In the genomic region with DNA sequence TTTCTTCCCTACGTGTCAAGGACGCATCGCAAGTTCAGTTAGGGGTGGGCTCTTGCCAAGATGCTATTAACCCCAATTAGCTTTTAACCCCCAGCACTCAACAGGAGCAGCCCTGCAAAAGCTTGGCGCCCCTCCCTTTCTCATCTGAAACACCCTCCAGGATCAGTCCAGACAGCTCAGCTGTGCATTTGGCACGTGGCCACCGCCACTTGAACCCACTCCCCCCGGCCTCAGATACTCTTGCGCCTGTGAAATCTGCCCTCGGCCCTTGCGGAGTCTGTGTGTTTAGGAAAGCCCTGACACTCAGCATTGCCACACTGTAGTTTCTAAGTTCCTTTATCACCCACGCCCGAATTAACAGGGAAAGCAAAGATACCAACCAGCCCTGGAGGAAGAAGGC, we compare ENCODE assay signal across 17 mouse cellular contexts. TPM values are rescaled to one million over a fixed set of nuclear protein-coding genes. Genes with fewer than 3 reads are reported as not detected.
DNase-seq lines count a peak whose midpoint lies in the region; ATAC-seq and TF ChIP-seq lines count a peak whose summit lies in the region.
"Had no signal": no experiment of that assay in that cellular context is flagged by ENCODE, and none has a peak within 500 bp of the region (broad histone marks: within the 10 kb centered on the region; RNA-seq: fewer than 3 reads in every experiment).

No protein-coding gene starts in this region.

- H3K9me3 ChIP-seq in heart, embryonic 12.5 days (replicated peaks): no peaks in the 10 kb centered on the region
- H3K9me3 ChIP-seq in heart, embryonic 16.5 days (replicated peaks; ENCODE audit: control insufficient read depth, low read length): no peaks in the 10 kb centered on the region
- H3K9me3 ChIP-seq: liver, embryonic 12.5 days; midbrain, embryonic 12.5 days; neural tube, embryonic 12.5 days had no signal

- ATAC-seq in heart, embryonic 12.5 days (ENCODE audit: insufficient number of reproducible peaks, low FRiP score): peak; percentile 37; the same call in 1 of the 2 replicates
- ATAC-seq in heart, embryonic 16.5 days (replicated peaks; ENCODE audit: extremely low read depth, insufficient read depth, low FRiP score): peak; percentile 43
- ATAC-seq: liver, embryonic 12.5 days had no signal

- no peak for TF ChIP-seq POLR2A in lung, adult 2 months (IDR thresholded peaks at IDR 0.05; ENCODE audit: borderline replicate concordance, extremely low read depth, low read depth, low read length)

- H3K27me3 ChIP-seq in heart, embryonic 12.5 days (replicated peaks): 0 out of 2 replicates have a peak, but pooled peaks cover 3% of the 10 kb centered on the region
- no peaks in the 10 kb centered on the region for H3K27me3 ChIP-seq in heart, embryonic 16.5 days (ENCODE audit: control insufficient read depth, insufficient read depth, low read length)
- H3K27me3 ChIP-seq: midbrain, embryonic 12.5 days; neural tube, embryonic 12.5 days had no signal

- H3K9ac ChIP-seq in heart, embryonic 12.5 days: no peak overlapping the region
- H3K9ac ChIP-seq in heart, embryonic 16.5 days (ENCODE audit: low read length): peak overlapping the region; percentile 42
- H3K9ac ChIP-seq: hindbrain, embryonic 14.5 days; liver, embryonic 12.5 days; midbrain, embryonic 12.5 days; neural tube, embryonic 12.5 days had no signal

- H3K36me3 ChIP-seq in heart, embryonic 12.5 days: no peaks in the 10 kb centered on the region
- H3K36me3 ChIP-seq in heart, embryonic 16.5 days (ENCODE audit: control insufficient read depth, insufficient read depth): no peaks in the 10 kb centered on the region
- H3K36me3 ChIP-seq: liver, embryonic 12.5 days; neural tube, embryonic 12.5 days had no signal

- no peak overlapping the region for H3K4me3 ChIP-seq in heart, embryonic 12.5 days
- no peak overlapping the region for H3K4me3 ChIP-seq in lung, adult 2 months (replicated peaks; ENCODE audit: extremely low read depth, low read depth, low read length)
- 0 out of 2 replicates have a peak overlapping the region, but pooled peaks have one; percentile 6 for H3K4me3 ChIP-seq in heart, embryonic 16.5 days (ENCODE audit: low read length)
- H3K4me3 ChIP-seq: left cerebral cortex, adult 2 months; liver, embryonic 12.5 days; midbrain, embryonic 12.5 days; neural tube, embryonic 12.5 days had no signal

- 19% methylated on average over 12 of the region's 12 CpGs for whole genome bisulfite sequencing in heart, embryonic 12.5 days
- WGBS in lung, adult 2 months: 45% methylated on average over 12 of the region's 12 CpGs
- WGBS in heart, embryonic 16.5 days: 23% methylated on average over 12 of the region's 12 CpGs

- H3K27ac ChIP-seq in heart, embryonic 12.5 days (ENCODE audit: poor library complexity, severe bottlenecking): peak overlapping the region; percentile 87
- H3K27ac ChIP-seq in heart, embryonic 16.5 days (ENCODE audit: low read length): peak overlapping the region; percentile 81
- H3K27ac ChIP-seq: hindbrain, embryonic 14.5 days; left cerebral cortex, adult 2 months; liver, embryonic 12.5 days; midbrain, embryonic 12.5 days; neural tube, embryonic 12.5 days had no signal

- peaks cover 92% of the 10 kb centered on the region for H3K4me1 ChIP-seq in heart, embryonic 12.5 days (replicated peaks)
- H3K4me1 ChIP-seq in lung, adult 2 months (ENCODE audit: control insufficient read depth, insufficient read depth, low read length): peaks cover 34% of the 10 kb centered on the region
- peaks cover 70% of the 10 kb centered on the region for H3K4me1 ChIP-seq in heart, embryonic 16.5 days (ENCODE audit: control insufficient read depth, insufficient read depth, low read length)

- peak overlapping the region; percentile 52 for H3K4me2 ChIP-seq in heart, embryonic 12.5 days
- peak overlapping the region; percentile 48 for H3K4me2 ChIP-seq in heart, embryonic 16.5 days (ENCODE audit: low read depth, low read length)
- H3K4me2 ChIP-seq: hindbrain, embryonic 14.5 days; liver, embryonic 12.5 days; midbrain, embryonic 12.5 days; neural tube, embryonic 12.5 days had no signal

- TF ChIP-seq CTCF in lung, adult 2 months (IDR thresholded peaks at IDR 0.05; ENCODE audit: insufficient read depth, low read length): no peak

- no peak for DNase-seq in heart, adult 18-20 months
- peak; percentile 17 for DNase-seq in lung, adult 2 months
- DNase-seq in lung, postnatal 25 days (ENCODE audit: low spot score): no peak
- peak; percentile 45 for DNase-seq in lung, postnatal 14 days
- DNase-seq in adrenal gland, adult (ENCODE audit: inconsistent age in 2 of 2, low spot score in 1 of 2): no peak
- DNase-seq: adrenal gland, postnatal 25 days; cerebellum, adult 11 months; embryo, embryonic 11 days; kidney, postnatal 36 days; thymus, postnatal 25 days had no signal

RNA-seq across cellular contexts. Expression of a gene that starts 34.4 kb away (rescaled TPM):
- polyA plus RNA-seq in heart, embryonic 12.5 days (2016; fragmentation: Nextera tagmentation; extraction: Ambion mirVana): 13.1 and 13.3 TPM in 2 replicates
- 10 to 100 TPM; 20.7 to 25.1 TPM for total RNA-seq in heart, adult 18-20 months (2021)
- 18.8 and 26.4 TPM in 2 replicates for polyA plus RNA-seq in lung, adult 2 months (2012; rRNA removed)
- 18.6 and 20.8 TPM in 2 replicates for polyA plus RNA-seq in heart, embryonic 16.5 days (2015; fragmentation: Nextera tagmentation; extraction: Ambion mirVana)

RNA-seq across cellular contexts. Expression of a gene that starts 34.8 kb away (rescaled TPM):
- polyA plus RNA-seq in heart, embryonic 12.5 days (2016; fragmentation: Nextera tagmentation; extraction: Ambion mirVana): 8.4 TPM in 2 replicates
- 10 to 100 TPM; 10.9 to 12.9 TPM for total RNA-seq in heart, adult 18-20 months (2021)
- 19.1 and 21.6 TPM in 2 replicates for polyA plus RNA-seq in lung, adult 2 months (2012; rRNA removed)
- polyA plus RNA-seq in heart, embryonic 16.5 days (2015; fragmentation: Nextera tagmentation; extraction: Ambion mirVana): 6.6 and 7.1 TPM in 2 replicates

RNA-seq across cellular contexts. Expression of a gene that starts 45.0 kb away (rescaled TPM):
- polyA plus RNA-seq in heart, embryonic 12.5 days (2016; fragmentation: Nextera tagmentation; extraction: Ambion mirVana): 0.15 and 0.21 TPM in 2 replicates
- under 1 TPM; 0.27 to 0.41 TPM for total RNA-seq in heart, adult 18-20 months (2021)
- polyA plus RNA-seq in lung, adult 2 months (2012; rRNA removed): 4.8 and 6.5 TPM in 2 replicates
- polyA plus RNA-seq in heart, embryonic 16.5 days (2015; fragmentation: Nextera tagmentation; extraction: Ambion mirVana): 0.07 and 0.21 TPM in 2 replicates

RNA-seq across cellular contexts. Expression of a gene that starts 54.8 kb away (rescaled TPM):
- 11.3 and 12.3 TPM in 2 replicates for polyA plus RNA-seq in heart, embryonic 12.5 days (2016; fragmentation: Nextera tagmentation; extraction: Ambion mirVana)
- 10 to 100 TPM in 1 of 2 experiments, 1 to 10 TPM in 1; 9.8 to 10.1 TPM for total RNA-seq in heart, adult 18-20 months (2021)
- 11.1 and 13.0 TPM in 2 replicates for polyA plus RNA-seq in lung, adult 2 months (2012; rRNA removed)
- 14.2 and 14.7 TPM in 2 replicates for polyA plus RNA-seq in heart, embryonic 16.5 days (2015; fragmentation: Nextera tagmentation; extraction: Ambion mirVana)

RNA-seq across cellular contexts. Expression of a gene that starts 58.9 kb away (rescaled TPM):
- polyA plus RNA-seq in heart, embryonic 12.5 days (2016; fragmentation: Nextera tagmentation; extraction: Ambion mirVana): 21.0 and 22.2 TPM in 2 replicates
- 1 to 10 TPM; 7.7 to 9.1 TPM for total RNA-seq in heart, adult 18-20 months (2021)
- 46.8 and 60.1 TPM in 2 replicates for polyA plus RNA-seq in lung, adult 2 months (2012; rRNA removed)
- 34.2 and 51.7 TPM in 2 replicates for polyA plus RNA-seq in heart, embryonic 16.5 days (2015; fragmentation: Nextera tagmentation; extraction: Ambion mirVana)

Comparison
In these comparisons a context has a peak if more than half of its experiments do, and no peak if none do; other contexts are left out.
1. DNase-seq: peak in lung, adult 2 months (single experiment) and lung, postnatal 14 days (single experiment); none in heart, adult 18-20 months (0 of 2), lung, postnatal 25 days (single experiment) and adrenal gland, adult (0 of 2).